Mouse (Mus musculus): ENCODE measurements around the gene Tlr6.

GRCm38 (mm10) chr5:64992540-64992939 is 32.6 kb upstream of the Tlr6 start:
- TF ChIP-seq POLR2A (IDR thresholded peaks at IDR 0.05; ENCODE audit: insufficient read depth, low read depth, low read length) (no peak), CTCF (IDR thresholded peaks at IDR 0.05; ENCODE audit: insufficient read depth, low read depth, low read length) (no peak)

Measured in olfactory bulb, adult 2 months (tissue).